Mouse (Mus musculus): Measurements from ENCODE around the gene Dennd4b. TPM values are rescaled to one million over a fixed set of nuclear protein-coding genes. Genes with fewer than 3 reads are reported as not detected.
"Not testable (repeated sequence)": the region's sequence is repeated elsewhere in the genome, so short reads cannot be mapped to it uniquely, and the experiment has no call there.

Gene Dennd4b
- total RNA-seq, 2 experiments from 2014 or later, result 21.2 to 30.8 TPM

DNA sequence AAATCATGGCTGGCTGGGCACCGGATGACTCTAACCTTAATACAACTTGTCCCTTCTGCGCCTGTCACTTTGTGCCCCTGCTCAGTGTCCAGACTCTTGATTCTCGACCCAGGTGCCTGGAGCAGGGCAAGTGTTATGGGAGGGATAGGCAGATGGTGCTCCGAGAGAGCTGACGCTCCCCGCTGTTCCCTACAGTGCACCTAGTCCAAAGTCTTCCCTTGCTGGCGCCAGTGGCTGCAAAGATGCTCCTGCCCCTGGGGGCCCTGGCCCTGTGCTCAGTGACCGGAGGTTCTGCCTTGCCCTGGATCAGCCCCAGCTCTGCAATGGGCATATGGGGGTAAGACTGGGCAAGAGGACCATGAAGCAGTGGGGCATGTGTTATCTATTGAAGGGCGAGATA is 12.8 kb downstream of the Dennd4b start:
- no peak for ATAC-seq (ENCODE audit: poor library complexity, severe bottlenecking)

DNA sequence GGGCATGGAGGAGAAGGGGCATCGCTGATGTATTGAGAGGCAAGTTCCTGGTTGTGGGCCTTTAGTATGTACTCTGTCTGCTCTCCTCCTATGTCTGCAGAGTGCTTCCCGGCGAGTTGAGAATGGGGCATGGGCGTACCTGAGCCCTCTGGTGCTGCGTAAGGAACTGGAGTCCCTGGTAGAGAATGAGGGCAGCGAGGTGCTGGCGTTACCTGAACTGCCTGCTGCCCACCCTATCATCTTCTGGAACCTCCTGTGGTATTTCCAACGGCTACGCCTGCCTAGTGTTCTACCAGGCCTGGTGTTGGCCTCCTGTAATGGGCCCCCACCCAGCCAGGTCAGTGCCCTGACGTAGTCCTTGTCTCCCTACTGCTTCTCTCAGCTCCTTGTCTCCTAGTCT is 13.2 kb downstream of the Dennd4b start:
- no peak for ATAC-seq (ENCODE audit: poor library complexity, severe bottlenecking)

GRCm38 (mm10) chr3:90279216-90279615 is 14.2 kb downstream of the Dennd4b start:
- no peak for ATAC-seq (ENCODE audit: poor library complexity, severe bottlenecking)

DNA sequence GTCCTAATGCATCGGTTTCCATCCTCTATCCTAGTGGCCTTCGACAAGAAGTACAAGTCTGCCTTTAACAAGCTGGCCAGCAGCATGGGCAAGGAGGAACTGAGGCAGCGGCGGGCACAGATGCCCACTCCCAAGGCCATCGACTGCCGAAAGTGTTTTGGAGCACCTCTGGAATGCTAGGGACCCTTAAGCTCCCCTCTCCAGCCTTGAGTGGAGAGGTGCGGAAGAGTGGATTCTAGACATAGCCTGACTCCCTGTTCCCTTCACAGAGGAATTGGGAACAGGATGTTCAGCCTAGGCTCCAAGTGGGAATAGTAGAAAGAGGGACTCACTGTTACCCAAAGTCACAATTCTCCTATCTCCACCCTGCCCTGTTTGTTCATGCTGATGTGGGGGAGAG is 14.8 kb downstream of the Dennd4b start:
- ATAC-seq (ENCODE audit: poor library complexity, severe bottlenecking), result no peak

DNA sequence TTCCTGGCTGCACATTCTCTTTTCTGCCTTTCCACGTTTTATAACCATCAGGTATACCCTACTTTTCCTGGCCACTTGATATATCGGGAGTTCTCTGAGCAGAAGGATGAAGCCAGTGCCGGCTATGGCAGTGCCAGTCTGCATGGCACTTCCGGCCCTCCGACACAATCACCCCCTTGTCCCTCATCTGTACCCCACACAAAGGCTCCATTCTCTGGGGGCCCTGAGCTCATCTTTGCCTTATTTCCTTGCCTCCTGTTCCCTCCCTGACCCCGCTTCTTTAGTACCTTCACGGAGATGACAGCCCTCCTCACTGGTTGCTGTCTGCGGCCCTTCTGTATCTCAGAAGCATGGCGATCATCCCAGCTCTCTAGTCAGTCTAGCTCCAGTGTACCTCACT is 15.7 kb downstream of the Dennd4b start:
- no peak for ATAC-seq (ENCODE audit: poor library complexity, severe bottlenecking)

- ATAC-seq (ENCODE audit: poor library complexity, severe bottlenecking), result no peak
Observed at GRCm38 (mm10) chr3:90284150-90284549, 19.2 kb downstream of the Dennd4b start.

DNA sequence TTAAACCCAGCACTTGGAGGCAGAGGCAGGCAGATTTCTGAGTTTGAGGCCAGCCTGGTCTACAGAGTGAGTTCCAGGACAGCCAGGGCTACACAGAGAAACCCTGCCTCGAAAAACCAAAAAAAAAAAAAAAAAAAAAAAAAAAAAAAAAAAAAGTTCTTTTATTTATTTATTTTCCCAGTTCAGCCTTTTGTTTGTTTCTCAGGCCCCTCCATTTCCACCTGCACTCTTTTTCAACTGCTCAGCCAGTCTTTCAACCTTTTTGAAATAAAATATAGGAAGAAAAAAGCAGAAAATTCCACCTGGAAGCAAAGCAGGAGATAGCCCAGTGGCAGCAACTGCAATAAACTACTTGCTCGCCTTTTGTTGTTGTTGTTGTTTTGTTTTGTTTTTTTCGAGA is 24.4 kb downstream of the Dennd4b start:
- not testable (repeated sequence) for ATAC-seq (ENCODE audit: poor library complexity, severe bottlenecking)

- no peak for ATAC-seq (ENCODE audit: poor library complexity, severe bottlenecking)
Observed at GRCm38 (mm10) chr3:90290602-90291001, 25.6 kb downstream of the Dennd4b start.

DNA sequence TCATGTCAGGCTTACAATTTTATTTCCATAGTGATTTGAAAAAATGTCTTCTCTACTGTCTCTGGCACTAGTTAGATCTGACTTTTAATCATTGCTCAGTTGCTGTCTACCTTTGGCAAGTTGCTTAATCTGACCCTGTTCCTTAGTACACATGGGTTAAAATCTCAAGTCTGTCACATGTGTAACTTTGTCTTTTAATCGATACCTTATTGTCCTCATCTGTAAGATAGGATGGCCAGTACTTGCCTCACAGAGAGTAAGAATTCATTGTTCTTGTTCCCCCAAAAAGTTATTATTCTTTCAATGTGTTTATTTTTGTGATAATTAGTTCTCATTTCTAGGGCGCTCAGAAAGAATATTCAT is 27.0 kb downstream of the Dennd4b start:
- ATAC-seq (ENCODE audit: poor library complexity, severe bottlenecking), result no peak

DNA sequence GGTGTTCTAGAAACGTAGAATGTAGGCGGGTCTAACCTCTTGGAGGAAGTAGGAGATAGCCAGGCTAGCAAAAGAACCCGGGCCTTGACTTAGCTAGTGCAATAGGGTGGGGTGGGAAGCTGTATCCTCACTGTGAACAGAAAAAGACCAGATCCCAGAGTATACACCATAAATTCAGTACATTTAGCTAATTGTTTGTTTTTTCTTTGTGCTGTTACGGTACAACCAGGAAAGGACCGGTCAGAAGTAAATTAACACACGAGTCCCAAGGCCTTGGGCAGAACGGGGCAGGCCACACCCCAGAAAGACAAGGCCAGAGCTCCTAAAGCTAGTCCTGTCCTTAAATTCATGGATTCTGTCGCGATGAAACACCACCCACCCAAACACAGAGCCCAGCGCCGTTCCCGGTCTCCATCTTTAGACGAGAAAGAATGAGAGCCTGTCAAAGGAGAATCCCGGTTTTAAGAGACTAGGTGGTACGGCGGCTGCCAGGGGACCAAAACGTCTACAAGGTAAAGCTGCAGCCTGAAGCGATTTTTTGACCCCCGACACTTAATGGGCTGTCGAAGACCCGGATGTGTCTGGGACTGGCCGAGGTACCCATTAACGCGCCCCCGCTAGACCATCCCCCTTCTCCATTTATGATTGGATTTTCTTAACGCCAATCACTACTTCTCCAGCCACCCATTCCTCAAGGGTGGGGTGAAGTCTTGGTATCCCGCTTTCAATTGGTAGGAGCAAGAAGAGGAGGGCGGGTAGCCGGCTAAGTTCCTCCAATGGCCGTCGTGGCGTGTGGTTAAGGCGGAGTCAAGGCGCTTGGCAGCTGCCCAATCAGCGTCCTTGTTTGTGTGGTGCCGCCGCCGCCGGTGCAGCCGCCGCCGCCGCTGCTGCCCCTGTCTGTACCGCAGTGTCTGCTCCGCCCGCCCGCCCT is 27.6 kb downstream of the Dennd4b start, which contains the start of gene Gatad2b:
Gene Gatad2b, plus strand, starts transcription at position 834 of the 931 bp plus-strand sequence.
- peak; percentile 98 for ATAC-seq (ENCODE audit: poor library complexity, severe bottlenecking)

- ATAC-seq (ENCODE audit: poor library complexity, severe bottlenecking), result no peak
Observed at GRCm38 (mm10) chr3:90293352-90294063, 28.5 kb downstream of the Dennd4b start.

DNA sequence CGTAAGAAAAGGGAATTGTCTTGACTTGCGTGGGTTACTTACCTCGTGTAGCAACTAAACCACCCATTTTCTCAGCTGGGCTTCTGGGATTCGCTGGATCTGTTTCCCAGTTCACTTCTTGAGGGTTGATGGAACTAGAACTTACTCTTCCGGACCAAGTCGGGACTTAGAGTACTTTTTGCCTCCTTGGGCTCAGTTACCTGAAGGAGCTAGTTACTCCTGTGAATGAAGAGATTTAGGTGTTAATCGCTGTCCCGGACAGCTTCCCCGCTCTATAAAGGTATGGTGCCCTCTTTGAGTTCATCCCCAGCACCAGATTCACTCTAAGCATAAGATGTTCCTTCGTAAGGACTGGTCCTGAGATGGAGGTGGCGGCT is 29.1 kb downstream of the Dennd4b start:
- no peak for ATAC-seq (ENCODE audit: poor library complexity, severe bottlenecking)

DNA sequence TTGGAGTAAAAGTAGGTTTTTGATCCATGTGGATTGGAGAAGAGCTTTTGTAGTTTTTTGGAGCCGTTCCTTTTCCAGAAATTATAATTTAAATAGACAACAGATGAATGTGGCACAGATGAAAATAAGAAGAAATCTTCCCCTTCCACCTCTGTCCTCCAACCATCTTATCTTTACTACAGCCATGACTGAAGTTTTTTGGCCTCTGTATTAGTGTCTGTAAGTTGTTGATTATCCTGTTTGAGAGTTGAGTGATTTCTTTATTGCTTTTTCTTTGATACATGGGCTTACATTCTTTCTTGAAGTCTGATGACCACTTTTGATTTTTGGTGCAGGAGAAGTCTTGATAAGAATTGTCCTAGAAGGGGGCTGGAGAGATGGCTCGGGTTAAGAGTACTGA is 29.7 kb downstream of the Dennd4b start:
- ATAC-seq (ENCODE audit: poor library complexity, severe bottlenecking), result no peak

DNA sequence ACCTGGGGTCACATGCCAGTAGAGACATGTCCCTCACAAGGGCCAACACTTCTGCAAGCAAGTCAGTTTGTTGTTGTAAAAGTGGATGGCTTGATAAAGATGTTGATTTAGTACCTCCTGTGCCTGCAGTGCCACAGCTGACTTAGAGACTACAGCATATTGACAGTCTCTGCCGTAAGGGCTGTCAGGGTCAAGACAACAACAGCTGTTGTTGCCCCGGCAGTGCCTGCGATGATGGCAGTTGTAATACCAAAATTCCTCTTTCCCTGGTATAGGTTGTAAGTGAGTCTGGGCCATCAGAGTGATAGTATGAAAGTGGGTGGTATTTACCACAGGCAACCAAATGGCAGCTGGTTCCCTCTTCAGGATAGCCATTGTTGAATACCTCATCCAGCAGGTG is 40.8 kb downstream of the Dennd4b start:
- no peak for ATAC-seq (ENCODE audit: poor library complexity, severe bottlenecking)

DNA sequence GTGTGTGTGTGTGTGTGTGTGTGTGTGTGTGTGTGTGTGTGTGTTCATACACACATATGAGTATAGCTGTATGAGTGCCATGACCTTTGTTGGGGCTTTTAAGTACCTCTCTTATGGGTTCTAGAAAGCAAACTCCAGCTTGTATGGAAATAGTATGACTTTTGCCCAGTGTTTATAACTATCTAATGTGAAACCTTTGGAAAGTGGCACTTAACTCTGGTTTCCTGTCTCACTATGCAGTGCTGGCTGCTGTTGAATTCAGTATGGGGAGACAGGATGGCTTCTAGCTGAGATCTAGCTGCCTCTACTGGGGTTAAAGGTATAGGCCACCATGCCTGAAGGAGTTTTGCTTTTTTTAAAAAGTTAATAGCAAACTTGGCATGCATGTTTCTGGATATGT is 44.6 kb downstream of the Dennd4b start:
- ATAC-seq (ENCODE audit: poor library complexity, severe bottlenecking), result no peak

DNA sequence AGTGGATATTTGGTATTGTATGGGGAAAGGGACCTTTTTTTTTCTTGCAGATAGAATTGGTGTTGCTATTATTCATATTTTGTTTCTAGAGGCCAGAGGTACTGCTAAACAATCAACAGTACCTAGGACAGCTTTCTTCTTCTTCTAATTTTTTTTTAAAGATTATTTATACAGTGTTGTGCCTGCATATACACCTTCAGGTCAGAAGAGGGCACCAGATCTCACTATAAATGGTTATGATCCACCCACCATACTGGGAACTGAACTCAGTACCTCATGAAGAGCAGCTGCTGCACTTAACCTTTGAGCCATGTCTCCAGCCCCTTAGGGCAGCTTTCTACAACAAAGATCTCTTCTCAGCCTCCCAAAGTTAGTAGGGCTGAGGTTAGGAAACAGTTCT is 48.4 kb downstream of the Dennd4b start:
- peak; percentile 64 for ATAC-seq (ENCODE audit: poor library complexity, severe bottlenecking)

DNA sequence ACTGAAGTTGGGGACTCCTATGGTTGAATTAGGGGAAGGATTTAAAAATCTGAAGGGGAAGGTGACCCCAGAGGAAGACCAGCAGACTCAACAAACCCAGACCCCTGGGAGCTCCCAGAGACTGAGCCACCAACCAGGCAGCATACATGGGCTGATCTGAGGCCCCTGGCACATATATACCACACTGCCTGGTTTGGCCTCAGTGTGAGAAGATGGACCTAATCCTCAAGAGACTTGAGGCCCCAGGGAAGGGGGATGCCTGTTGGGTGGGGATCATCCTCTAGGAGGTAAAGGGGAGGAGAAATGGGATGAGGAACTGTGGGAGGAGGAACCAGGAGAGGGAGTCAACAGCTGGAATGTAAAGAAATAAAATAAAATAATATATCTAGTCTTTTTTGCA is 49.3 kb downstream of the Dennd4b start:
- no peak for ATAC-seq (ENCODE audit: poor library complexity, severe bottlenecking)

DNA sequence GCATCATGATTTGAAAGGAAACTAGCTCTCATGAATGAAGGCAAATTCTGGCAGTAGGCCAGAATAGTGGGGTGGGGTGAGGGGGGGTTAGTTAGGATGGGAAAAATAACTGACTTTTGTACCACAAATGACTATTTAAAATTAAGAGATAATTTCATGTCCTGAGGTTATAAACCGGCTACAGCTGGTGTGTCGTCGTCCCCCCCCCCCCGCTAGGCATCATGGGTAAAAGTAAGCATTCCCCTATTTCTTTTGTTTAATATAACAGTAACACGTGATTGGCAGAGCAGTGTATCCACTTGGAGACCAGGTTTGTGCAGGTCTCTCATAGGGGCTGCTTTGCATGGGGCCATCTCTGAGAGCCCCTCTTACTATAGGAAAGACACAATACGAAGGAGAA is 57.3 kb downstream of the Dennd4b start:
- no peak for ATAC-seq (ENCODE audit: poor library complexity, severe bottlenecking)

- no peak for ATAC-seq (ENCODE audit: poor library complexity, severe bottlenecking)
Observed at GRCm38 (mm10) chr3:90323119-90323518, 58.1 kb downstream of the Dennd4b start.
